Mouse (Mus musculus) neutrophil, adult 5-6 weeks (primary cell): ENCODE data around the gene Vamp9. TPM values are rescaled to one million over a fixed set of nuclear protein-coding genes. Genes with fewer than 3 reads are reported as not detected.

Source experiments
- ATAC-seq: fragments of 151-379, 151-347 bp; 2 replicates; pipeline ENCODE4 v1.8.0; 2017; ENCODE audit warnings: mild to moderate bottlenecking, moderate TSS enrichment; ENCODE audit not compliant: insufficient number of reproducible peaks, poor library complexity, low FRiP score, severe bottlenecking; ENCODE audit errors: extremely low read depth
- total RNA-seq: library from RNA; stranded (forward); fragments of 200-1000 nt; gene quantifications from 2 replicates; pipeline ENCODE4 v1.2.3, GENCODE M21; 2017

Gene Vamp9
- total RNA-seq, 1 experiment from 2014 or later, result not detected

GRCm38 (mm10) chr5:99931910-99932309 is 25.9 kb downstream of the Vamp9 start:
- ATAC-seq, result no peak

GRCm38 (mm10) chr5:99939440-99939839 is 33.4 kb downstream of the Vamp9 start:
- ATAC-seq, result no peak

- no peak for ATAC-seq
These were observed 35.2 kb downstream of the Vamp9 start for GRCm38 (mm10) chr5:99941273-99941672.

- ATAC-seq, result no peak
These were observed 35.9 kb downstream of the Vamp9 start for GRCm38 (mm10) chr5:99941776-99942502.

GRCm38 (mm10) chr5:99952513-99952912 is 46.5 kb downstream of the Vamp9 start:
- no peak for ATAC-seq

- no peak for ATAC-seq
These were observed 47.8 kb downstream of the Vamp9 start for GRCm38 (mm10) chr5:99953883-99954282.

GRCm38 (mm10) chr5:99958666-99959065 is 52.6 kb downstream of the Vamp9 start:
- no peak for ATAC-seq

GRCm38 (mm10) chr5:99959236-99959936 is 53.3 kb downstream of the Vamp9 start:
- no peak for ATAC-seq

GRCm38 (mm10) chr5:99959960-99960359 is 53.9 kb downstream of the Vamp9 start:
- no peak for ATAC-seq

GRCm38 (mm10) chr5:99973941-99974340 is 67.9 kb downstream of the Vamp9 start:
- no peak for ATAC-seq

GRCm38 (mm10) chr5:99975061-99975460 is 69.0 kb downstream of the Vamp9 start:
- ATAC-seq, result no peak

GRCm38 (mm10) chr5:99975776-99976175 is 69.7 kb downstream of the Vamp9 start:
- no peak for ATAC-seq

- no peak for ATAC-seq
These were observed 70.4 kb downstream of the Vamp9 start for GRCm38 (mm10) chr5:99976334-99976955.

GRCm38 (mm10) chr5:99977516-99978301 is 71.7 kb downstream of the Vamp9 start:
- ATAC-seq, result no peak; the same call in 1 of the 2 replicates

- ATAC-seq, result peak; percentile 88
These were observed 72.8 kb downstream of the Vamp9 start, which contains the start of the genes Hnrnpd and 4930524J08Rik for GRCm38 (mm10) chr5:99978699-99979442. Gene Hnrnpd (minus strand): TSS chr5:99978938. Gene 4930524J08Rik (plus strand): TSS chr5:99979061.

- ATAC-seq, result peak; percentile 17; the same call in 1 of the 2 replicates
These were observed 77.5 kb downstream of the Vamp9 start for GRCm38 (mm10) chr5:99983452-99984061.

- no peak for ATAC-seq
These were observed 88.1 kb downstream of the Vamp9 start for GRCm38 (mm10) chr5:99994166-99994565.

- ATAC-seq, result no peak
These were observed 88.6 kb downstream of the Vamp9 start for GRCm38 (mm10) chr5:99994680-99995079.
